Mouse (Mus musculus): ENCODE measurements at regions not wholly inside any gene's neighbourhood (a gene's known extent, or its start where the extent isn't known, plus 50 kb on each side); places are given as distances from the start of the nearest gene placed in this dataset.

DNA sequence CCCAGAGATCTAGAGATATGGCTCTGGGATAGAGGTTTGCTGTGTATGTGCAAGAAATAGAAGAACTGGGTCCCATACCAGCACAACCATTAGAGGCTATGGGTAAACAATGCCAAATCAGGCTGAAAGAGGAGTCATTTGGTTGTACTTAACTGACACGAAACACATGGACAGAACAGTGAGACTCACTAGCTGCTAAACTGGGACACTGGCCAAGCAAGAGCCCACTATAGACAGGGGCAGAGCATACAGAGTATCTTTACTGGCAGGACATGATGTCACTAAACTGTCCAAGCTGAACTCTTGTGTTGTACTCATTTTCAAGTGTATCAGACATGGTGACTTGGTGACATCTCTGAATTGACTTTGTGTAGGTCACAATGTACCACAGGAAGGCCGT lies 371.3 kb upstream of the Dynlrb2 start:
- DNase-seq (ENCODE audit: low read depth, low spot score) = no peak

DNA sequence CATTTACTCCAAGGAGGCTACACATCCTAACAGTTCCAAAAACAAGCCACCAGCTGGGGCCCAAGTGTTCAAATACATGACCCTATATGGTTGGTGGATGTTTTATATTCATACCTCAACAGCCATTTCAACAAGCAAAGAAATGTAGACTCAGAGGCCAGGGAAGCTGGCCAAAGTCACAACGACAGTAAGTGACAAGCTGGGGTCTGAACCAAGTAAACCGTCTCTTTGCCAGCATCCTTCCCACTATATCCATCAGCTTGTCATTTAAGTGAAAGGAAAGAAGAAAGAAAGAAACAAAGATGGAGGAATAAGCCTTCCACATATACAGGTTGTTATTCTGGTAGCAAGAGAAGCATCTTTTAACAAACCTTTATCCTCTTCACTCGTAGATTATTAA lies 371.7 kb upstream of the Dynlrb2 start:
- DNase-seq (ENCODE audit: low read depth, low spot score) = no peak

DNA sequence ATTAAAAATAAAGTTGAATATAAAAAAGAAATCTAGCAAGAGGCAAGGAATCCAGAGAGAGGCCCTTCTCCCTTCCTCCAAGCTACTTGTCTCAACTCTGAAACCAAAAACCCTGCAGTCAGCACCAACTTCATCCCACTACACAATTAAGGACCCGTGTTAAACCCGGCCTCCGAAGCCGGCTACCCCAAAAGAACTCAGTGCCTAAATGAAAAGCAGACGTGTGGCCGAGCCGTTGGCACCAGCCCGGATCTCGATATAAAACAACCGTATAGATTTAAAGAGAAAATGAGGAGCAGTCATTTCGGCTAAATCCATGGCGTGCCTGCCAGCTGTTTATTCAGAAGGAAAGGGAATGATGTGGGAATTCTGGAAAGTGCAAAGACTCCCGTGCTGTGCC lies 384.7 kb upstream of the Dynlrb2 start:
- DNase-seq (ENCODE audit: low read depth, low spot score) = no peak

DNA sequence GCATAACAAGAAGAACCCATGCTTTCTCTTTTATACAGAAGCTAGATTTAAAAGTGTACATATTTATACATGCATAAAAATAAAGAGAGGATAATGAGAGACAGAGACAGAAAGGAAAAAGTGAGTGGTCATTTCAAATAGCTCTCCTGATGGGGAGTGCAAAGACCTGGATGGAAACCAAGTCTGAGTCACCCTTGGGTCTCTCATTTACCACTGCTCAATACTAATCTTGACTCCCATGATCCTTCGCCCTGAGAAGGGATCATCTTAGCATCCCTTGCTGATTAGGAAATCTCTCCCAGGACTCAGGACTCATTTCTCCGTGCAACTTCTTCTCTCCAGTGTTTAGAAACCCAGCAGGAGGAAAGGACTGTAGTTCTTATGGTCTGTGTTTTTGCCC lies 386.9 kb upstream of the Dynlrb2 start:
- no peak for DNase-seq (ENCODE audit: low read depth, low spot score)

DNA sequence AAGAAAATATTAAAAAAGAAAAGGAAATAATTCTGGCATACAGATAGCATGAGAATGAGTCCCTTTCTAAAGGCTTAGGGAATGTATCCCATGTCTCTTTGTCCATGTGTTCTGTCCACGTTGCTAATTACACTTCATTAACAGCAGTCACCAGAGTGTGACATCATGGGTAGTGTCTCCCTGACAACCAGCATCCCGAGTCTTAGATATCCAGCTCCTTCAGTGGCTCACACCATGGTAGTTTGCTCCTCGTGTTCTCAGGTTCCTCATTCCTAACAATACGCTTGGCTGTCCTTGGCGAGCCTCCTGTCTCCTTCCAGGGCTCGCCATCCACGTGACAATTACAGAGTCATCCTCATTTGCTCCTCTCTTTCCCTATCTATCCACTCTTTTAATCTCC lies 388.1 kb upstream of the Dynlrb2 start:
- DNase-seq (ENCODE audit: low read depth, low spot score) = no peak

DNA sequence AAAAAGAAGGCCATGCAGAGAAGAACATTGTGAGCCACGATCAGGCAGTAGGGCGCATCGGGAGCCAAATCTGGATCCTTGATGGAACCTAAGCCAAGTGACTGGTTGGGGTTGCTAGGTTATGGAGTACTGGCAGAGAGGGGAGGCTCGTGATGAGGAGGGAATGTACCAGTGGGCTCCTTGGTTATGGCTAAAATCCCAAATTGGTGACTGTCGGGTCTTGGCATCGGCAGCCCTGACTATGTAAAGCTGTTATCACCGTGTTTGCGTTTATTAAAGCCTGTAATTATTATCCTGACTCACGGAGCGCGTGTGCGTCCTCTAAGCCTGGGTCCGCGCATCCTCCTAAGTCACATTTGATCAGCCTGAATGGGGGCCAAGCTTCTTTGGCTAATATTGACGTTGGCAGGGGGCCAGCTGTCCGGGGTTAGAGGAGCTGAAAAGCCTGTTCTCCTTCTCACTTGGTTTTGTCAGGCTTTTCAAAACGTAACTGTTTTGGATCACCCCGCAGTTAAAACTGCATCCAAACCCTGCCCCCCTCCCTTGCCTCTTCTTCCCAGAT lies 388.9 kb upstream of the Dynlrb2 start:
- peak; percentile 67 for DNase-seq (ENCODE audit: low read depth, low spot score)

DNA sequence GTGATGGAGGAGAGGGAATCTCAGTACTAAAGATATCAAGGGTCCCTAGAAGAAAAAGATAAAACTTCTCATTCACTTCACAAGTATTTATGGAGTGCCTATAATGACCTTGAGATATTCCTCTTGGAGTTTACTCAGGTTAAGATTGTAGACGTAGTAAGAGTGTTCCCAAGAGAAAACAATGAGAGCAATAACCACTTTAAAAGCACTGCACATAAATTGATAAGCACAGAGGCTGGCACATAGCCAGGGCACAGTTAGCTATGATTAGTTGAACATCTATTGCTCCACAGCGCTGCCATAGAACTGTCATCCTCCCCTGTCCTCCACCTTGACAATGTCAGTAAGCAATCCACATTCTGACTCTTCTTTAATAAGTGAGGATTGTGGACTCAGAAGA lies 389.8 kb upstream of the Dynlrb2 start:
- DNase-seq (ENCODE audit: low read depth, low spot score) = no peak

DNA sequence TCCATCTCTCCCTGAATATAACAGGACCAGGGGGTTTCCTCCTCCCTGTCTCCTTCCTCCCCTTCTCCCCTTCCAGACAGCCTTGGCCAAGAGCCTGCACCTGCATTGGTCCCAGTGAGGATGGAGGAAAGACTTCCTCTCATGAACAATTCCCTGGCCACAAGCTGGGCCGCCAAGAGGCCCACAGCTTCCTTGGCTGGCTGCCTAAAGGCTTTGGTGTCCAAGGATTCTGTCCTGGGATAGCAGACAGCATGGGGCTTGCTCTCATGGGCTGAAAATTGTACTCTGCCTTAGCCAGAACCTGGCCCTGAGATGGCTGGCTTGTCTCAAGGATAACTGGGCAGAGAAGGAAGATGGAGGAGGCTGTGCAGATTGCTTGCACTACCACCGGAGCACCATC lies 390.3 kb upstream of the Dynlrb2 start:
- DNase-seq (ENCODE audit: low read depth, low spot score) = no peak

DNA sequence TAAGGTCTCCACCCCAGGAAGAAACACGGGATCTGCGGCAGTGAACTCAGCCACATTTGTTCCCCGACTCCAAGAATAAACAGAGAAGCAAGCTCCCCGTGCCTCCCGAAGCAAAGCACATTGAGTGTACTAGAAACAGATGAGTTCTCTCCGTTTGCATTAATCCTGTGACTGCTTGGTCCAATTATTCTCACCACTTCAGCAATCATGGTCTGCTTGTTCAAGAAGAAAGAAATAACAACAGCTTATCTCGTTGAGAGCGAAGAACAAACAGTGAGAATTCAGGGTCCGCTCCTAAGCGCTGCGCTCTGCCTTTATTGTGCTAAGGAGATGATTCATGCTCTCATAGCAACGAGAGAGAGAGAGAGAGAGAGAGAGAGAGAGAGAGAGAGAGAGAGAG lies 393.6 kb upstream of the Dynlrb2 start:
- no peak for DNase-seq (ENCODE audit: low read depth, low spot score)

DNA sequence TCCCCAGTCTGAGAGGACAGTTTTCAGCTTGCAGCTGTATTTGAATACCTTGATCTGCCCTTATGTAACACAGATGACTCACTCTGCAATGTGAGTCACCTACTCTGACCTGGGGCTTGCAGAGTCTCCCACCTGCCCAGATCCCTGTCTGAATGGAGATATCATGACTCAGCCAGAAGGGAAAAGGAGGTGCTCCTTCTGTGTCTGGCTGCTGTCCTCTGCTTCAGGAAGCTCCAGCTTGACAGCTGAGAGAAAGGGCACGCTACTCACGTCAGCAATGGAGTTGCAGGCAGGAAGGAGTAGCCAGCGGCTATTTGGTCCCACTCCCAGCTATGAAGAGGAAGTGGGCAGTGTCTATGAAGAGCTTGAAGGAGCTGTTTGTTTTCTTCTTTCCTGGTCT lies 389.1 kb upstream of the Maf start:
- no peak for DNase-seq (ENCODE audit: low read depth, low spot score)

DNA sequence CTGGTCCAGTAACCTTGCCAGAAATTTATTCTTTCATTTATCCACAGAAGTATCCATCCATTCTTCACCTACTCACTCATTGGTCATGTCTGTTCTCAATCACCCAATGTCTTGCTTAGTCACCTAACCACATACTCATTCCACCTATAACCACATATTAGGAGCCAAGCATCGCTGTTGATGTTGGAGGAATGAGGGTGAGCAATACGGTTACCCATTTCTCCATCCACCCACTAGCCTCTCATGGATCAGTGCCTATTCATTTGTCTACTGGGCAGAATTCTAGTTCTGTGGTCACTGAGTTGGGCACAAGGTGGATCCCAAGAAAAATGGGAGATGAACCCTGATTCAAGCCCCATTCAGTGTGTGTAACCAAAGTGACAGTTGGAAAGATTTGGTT lies 375.6 kb upstream of the Maf start:
- no peak for DNase-seq (ENCODE audit: low read depth, low spot score)

DNA sequence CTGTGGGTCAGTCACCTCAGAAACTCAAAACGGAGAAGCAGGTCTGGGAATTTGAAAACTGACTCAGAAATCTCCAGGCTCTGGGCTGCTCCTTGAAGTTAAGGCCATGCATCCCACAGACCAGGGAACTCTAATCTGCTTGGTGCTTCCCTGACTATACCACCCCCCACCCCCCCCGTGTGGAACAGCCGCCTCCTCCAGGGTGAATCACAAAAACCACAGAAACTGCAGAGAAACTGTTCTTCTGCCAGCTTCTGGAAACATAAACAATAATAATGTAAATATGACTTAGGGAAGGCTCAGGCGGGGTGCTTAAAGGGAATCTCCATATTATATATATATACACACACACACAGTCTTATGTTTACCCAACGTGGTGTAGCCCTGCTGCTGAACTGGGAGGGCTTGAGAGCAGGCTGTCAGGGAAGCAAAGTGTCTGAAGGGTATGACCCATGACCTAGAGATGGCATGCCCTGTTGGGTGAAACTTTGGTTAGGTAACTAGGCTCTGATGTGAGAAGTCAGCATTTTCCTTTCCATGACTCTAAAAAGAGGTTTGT lies 371.3 kb upstream of the Maf start:
- no peak for DNase-seq (ENCODE audit: low read depth, low spot score)

DNA sequence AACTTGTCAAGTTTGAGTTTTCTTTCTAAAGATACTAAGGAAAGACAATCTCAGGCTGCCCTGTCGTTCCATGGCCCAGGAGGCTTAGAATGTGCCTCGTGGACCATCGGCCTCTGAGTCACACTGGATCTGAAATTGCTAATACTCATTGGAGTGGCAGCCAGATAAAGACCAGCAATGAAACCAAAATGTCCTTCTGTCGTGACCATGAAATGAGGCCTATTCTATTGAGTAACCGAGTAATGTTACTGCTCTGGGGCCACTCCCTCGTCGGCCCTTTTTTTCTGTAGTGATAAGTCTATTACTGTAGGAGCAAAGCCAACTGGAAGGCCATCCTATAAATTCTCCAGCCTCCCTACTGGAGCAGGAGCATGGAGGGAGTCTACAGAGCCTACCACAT lies 363.9 kb upstream of the Maf start:
- no peak for DNase-seq (ENCODE audit: low read depth, low spot score)

DNA sequence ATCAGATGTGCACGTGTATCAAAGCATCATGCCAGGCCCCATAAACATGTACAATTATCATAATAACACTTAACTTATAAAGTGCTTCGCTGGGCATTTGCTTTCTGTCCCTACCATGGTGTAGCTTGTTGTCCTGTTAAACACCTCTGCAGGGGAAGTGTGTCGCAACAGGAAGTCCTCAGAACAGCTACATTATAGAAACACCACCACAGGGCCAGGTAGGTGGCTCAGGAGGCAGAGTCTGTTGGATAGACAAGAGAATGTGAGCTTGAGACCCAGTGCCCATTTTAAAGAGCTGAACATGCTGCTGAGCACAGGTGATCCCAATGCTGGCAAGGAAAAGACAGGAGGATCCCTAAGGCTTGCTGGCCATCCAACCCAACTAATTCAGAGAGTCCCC lies 361.9 kb upstream of the Maf start:
- DNase-seq (ENCODE audit: low read depth, low spot score) = no peak

DNA sequence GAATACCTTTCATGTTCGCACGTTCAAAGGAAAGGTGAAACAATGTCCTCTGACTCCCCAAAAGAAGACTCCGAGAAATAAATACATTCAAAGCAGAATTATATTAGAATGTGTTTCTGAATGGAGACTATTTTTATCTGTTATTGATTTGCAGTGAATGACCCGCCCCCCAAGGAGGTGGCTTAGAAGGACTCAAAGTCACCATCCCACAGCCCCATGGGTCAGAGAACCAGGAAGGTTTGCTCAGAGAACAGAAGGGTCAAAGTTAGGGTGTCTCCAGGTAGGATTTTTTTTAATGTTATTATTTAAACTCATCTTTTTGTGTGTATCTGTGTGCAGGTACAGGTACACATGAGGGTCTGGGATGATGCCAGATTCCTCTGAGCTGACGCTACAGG lies 360.4 kb upstream of the Maf start:
- no peak for DNase-seq (ENCODE audit: low read depth, low spot score)

DNA sequence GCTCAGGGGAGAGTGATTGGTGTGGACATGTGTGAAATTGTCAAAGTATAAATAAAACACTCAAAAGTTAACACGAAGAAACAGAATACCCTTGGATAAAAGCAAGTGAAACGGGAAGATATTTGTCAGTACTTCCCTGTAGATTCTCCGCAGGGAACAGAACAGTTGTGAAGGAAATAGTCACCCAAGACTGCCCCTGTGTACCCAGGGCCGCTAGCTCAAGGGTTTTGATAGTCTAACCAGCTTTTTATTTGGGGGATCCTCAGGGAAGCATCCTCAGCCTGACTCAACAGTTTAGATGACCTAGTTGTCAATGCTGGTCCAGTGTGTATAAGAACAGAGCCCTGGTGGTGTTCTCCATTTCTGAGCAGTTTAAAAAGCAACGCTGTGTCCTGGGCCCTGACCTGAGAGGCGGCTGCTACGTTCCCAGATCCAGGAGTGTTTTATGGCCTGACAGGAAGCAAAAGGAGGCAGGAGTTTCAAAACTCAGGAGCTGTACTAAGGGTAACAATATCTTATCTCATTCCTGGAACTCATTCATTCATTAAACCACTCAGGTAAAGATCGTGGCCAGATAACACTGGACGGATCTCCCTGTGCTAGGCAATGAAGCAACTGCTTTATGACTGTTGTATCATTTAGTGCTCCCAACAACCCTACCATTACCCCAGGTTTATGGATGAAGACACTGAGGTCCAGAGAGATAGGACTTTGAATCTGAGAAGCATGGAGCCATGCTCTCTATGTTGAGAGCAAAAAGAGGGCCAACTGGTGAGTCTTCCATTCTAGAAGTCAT lies 359.8 kb upstream of the Maf start:
- DNase-seq (ENCODE audit: low read depth, low spot score) = no peak

DNA sequence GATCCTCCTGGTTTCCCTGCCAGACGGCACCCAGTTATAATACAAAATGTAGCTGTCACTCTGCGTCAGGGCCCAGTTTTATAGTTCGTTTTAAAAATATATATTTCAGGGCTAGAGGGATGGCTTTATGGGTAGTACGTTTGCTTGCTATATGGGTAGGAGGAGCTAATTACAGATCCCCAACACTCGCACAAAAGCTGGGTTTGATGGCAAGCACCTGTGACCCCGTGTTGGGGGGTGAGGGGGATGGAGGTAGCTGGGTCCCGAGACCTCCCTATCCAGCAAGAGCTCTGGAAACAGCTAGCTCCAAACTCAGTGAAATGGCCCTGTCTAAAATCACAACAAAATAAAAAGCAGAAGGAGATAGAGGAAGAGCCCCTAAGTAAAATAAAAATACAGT lies 358.3 kb upstream of the Maf start:
- DNase-seq (ENCODE audit: low read depth, low spot score) = no peak

DNA sequence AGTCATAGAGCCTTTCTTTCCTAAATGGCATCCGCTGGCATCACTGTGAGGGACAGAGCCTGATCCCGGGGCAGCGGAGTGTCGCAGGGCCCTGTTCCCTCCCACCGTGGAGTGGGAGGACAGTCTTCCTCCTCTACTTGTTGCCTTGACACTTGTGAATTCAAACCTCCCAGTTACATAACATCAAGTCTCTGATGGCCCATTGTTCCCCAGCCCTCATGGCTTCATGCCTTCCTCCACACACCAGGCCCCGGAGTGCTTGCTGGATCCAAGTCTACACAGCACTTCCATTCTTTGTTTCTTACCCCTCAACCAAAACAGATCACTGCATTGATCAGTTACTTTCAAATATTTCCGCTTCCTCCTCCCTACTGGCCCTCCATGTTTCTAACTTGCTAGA lies 357.7 kb upstream of the Maf start:
- DNase-seq (ENCODE audit: low read depth, low spot score) = no peak

DNA sequence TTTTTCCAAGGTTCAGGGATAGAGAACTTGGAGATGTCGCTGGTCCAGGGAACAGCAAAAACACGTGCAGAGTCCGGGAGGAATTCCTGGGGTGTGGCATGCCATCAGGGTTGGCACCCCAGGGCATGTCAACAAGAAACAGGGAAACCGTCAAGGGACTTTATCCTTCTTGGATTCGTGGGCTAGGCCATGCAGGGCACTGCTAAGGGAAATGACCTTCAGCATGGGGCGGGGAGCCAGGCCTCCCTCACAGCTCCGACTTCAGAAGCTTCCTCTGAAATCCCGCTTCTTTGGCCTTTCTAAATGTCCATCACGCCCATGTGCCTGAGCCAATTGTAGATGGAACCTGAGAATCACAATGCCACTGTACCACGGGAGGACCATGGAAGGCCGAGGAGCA lies 357.0 kb upstream of the Maf start:
- no peak for DNase-seq (ENCODE audit: low read depth, low spot score)

DNA sequence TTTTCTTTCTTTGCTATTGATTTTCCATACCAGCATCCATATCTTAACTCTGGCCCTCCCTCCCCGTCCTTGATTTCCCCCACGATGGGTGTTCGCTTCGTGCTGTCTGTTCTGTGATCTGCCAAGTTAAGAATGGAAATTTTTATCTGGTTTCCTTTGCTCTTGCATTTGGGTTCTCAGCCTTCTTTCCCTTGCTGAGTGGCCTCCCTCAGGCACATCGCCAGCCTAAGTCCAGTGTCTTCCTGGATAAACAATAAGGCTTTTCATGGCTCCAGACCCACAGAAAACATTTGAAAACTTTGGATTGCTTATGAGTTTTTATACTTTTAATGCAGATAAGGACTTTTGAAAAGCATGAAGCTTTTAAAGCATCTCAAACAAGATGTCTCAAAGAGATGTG lies 355.9 kb upstream of the Maf start:
- DNase-seq (ENCODE audit: low read depth, low spot score) = no peak

DNA sequence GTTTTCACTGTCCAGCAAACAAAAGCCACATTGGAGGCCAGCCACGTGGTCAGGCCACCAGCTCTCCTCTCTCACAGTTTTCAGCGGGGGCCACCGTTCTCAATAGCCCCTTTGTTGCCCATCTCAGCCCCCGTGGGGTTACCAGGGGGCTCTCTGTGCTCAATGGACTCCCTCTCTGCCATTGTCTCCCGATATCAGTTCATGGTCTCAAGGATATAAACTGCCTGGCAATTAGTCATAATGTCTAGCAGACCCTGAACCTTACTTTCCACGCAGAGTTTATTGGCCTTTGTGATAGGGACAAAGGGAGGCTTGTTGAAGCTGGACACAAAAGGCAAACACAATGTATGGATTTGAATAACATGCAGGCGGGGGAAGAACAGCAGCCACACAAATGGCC lies 345.9 kb upstream of the Maf start:
- no peak for DNase-seq (ENCODE audit: low read depth, low spot score)

DNA sequence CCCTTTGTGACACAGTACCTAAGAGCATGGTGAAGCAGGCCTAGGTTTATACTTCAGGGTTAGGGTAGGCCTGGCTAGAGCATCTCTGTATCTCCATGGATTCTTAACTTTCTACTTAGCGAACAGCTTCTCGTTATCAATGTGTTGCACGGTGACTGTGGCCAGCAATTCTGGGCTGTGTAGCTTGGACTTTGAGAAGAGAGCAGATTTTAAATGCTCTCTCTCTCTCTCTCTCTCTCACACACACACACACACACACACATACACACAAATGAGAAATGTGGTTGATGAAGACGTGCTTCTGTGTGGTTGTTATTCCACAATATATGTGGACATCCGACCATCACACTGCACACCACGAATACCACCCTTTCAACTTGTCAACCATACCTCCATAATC lies 345.4 kb upstream of the Maf start:
- DNase-seq (ENCODE audit: low read depth, low spot score) = no peak

DNA sequence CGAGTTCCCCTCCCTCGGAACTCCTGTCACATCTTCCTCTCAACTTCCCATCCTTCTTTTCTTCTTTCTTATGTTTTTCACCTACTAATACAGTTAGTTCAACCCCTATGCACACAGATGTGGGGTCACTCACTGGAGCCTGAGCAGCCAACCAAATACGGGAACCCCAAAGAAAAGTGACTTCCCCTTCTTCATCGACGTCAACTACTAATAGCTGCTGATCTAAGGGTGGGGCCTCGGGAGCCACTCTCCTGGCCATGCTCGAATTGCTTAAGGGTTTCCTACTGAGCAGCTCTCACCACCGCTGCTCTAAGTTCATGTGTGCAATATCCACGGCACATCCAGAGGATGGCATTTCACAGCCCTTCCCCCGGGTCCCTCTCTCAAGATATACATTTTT lies 340.9 kb upstream of the Maf start:
- DNase-seq (ENCODE audit: low read depth, low spot score) = no peak

DNA sequence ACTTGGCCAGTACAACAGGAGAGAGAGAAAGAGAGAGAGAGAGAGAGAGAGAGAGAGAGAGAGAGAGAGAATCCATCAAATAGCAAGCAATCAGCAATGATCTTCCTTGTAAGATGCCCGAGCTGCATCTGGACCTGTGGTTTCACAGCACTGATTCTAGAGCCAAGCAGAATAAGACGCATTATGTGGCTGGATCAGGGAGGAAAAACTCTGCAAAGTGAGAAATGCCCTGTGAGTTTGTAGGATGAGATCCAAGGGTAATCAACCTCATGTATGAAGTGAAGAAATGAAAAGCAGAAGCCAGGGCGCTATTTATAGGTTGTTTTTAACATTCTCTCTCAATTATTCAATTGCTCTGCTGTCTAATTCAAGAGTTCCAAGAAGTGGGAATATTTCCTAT lies 339.3 kb upstream of the Maf start:
- DNase-seq (ENCODE audit: low read depth, low spot score) = no peak
